Mouse (Mus musculus): ENCODE results near the gene Cdhr3.

DNA sequence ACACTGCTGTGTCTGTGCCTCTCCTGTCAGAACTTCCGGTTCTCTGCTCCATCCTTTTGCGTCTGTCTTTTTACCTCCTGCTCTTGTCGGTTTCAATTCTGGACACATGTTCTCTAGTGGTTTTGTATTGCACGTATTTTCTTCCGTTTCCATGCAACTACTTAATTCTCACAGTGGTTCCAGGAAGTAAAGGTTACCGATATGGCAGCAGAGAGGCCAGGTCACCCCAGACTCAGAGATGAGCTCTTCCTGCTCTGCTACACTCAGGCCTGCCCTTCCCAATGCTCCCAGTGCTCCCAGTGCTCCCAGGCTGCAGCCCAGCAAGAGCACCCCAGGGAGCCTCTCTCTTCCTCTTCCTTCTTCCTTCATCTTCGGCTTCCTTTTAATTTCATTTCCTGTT lies 39.1 kb upstream of the Cdhr3 start:
- no peak for TF ChIP-seq CTCF (IDR thresholded peaks at IDR 0.05; ENCODE audit: control insufficient read depth, insufficient read depth, insufficient read length)
- TF ChIP-seq CEBPB (IDR thresholded peaks at IDR 0.05; ENCODE audit: low read depth), result no peak
- no peak for TF ChIP-seq MAX (IDR thresholded peaks at IDR 0.05)
- TF ChIP-seq MYOG (IDR thresholded peaks at IDR 0.05; ENCODE audit: control insufficient read depth, extremely low read depth, insufficient read length), result no peak
- no peak for TF ChIP-seq USF1 (IDR thresholded peaks at IDR 0.05; ENCODE audit: low read depth)

All from C2C12 (cell line).